Mouse (Mus musculus) thymus, adult 2 months (tissue): Measurements from ENCODE around the gene Spout1.
"Not testable (repeated sequence)": the region's sequence is repeated elsewhere in the genome, so short reads cannot be mapped to it uniquely, and the experiment has no call there.

Experiments
- CTCF ChIP-seq: fragments of 200-500 bp; IDR thresholded peaks from 2 replicates; pipeline ENCODE4 v1.5.1; 2012; ENCODE audit warnings: mild to moderate bottlenecking, control low read depth, low read length, moderate library complexity, borderline replicate concordance; ENCODE audit not compliant: control insufficient read depth, poor library complexity, insufficient read depth; ENCODE audit errors: extremely low read depth
- POLR2A ChIP-seq: fragments of 200-500 bp; IDR thresholded peaks from 2 replicates; pipeline ENCODE4 v1.6.1; 2012; ENCODE audit warnings: mild to moderate bottlenecking, low read length, control low read depth, moderate library complexity; ENCODE audit not compliant: control insufficient read depth, poor library complexity, insufficient read depth; ENCODE audit errors: extremely low read depth

DNA sequence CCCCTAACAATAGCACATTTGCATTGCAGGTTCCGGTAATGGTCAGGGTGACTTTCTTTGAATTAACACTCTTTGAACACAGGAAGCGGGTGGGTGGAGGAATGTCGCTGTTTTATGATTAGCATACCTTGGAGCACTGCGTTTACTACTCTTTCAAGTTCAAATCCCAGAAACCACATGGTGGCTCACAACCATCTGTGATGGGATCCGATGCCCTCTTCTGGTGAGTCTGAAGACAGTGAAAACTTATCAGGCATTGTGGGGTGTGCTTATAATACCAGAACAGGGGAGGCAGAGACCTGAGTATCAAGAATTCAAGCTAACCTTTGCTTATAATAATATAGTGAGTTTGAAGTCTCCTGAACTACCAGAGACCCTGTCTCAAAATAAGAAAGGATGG, 47.0 kb downstream of the Spout1 start:
- TF ChIP-seq CTCF, POLR2A: not testable (repeated sequence)
